Mouse (Mus musculus) embryo, embryonic 9.5 days (tissue): ENCODE data around the gene Smoc2.

Experiments used
- DNase-seq: peaks from one replicate; pipeline ENCODE4 v3.0.0-alpha.2; 2017; ENCODE audit errors: extremely low spot score

Gene Smoc2

GRCm38 (mm10) chr17:14414511-14414910, 135.2 kb downstream of the Smoc2 start:
- DNase-seq: no peak

- DNase-seq: no peak
These were observed 141.2 kb downstream of the Smoc2 start for GRCm38 (mm10) chr17:14420460-14421046.

- DNase-seq: no peak
These were observed 147.2 kb downstream of the Smoc2 start for GRCm38 (mm10) chr17:14426481-14426880.

DNA sequence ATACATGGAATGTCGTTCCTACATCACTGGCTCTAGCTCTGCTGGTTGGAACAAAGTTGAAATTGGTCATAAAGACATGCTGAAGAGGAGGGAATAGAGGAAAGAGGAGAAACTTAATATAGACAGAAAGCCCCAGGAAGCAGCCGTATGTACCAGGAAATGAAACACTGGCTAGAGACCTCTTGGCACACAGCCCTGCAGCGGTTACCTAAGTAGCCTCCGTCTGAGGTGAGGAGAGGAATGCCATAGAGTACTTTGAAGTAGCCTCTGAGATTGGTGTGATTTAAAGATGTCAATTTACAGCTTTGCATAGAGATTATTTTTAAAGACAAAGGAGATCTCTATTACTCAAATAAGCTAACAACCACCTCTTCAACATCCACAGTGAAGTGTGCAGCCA, 155.4 kb downstream of the Smoc2 start:
- DNase-seq: no peak

GRCm38 (mm10) chr17:14445611-14446010, 166.3 kb downstream of the Smoc2 start:
- no peak for DNase-seq

GRCm38 (mm10) chr17:14447275-14447674, 168.0 kb downstream of the Smoc2 start:
- DNase-seq: no peak
